Mouse (Mus musculus): ENCODE data around the gene Pkn1. TPM values are rescaled to one million over a fixed set of nuclear protein-coding genes. Genes with fewer than 3 reads are reported as not detected.
A peak's percentile ranks its signal among the peaks of the same experiment; 100 is the strongest.

Pkn1 gene
- total RNA-seq, 2 experiments from 2014 or later: 31.6 to 78.8 TPM

DNA sequence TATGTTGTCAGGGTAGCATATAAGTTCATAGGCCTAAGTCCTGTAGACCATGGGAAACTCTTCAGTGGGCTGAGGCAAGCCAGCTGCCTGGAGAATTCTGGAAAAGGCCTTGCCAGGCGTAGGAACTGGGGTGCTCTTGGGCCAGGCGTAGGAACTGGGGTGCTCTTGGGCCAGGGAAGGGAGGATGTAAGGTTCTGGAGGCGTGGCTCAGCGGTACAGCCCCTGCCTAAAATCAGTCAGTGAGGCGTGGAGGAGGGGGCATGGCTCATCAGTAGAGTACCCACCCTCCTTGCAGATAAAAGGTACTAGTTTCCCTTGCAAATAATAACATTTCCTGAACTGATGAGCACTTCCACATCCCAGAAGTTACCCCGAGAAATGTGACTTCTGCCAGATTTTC lies 44.3 kb downstream of the Pkn1 start:
- ATAC-seq (replicated peaks; ENCODE audit: poor library complexity): no peak

DNA sequence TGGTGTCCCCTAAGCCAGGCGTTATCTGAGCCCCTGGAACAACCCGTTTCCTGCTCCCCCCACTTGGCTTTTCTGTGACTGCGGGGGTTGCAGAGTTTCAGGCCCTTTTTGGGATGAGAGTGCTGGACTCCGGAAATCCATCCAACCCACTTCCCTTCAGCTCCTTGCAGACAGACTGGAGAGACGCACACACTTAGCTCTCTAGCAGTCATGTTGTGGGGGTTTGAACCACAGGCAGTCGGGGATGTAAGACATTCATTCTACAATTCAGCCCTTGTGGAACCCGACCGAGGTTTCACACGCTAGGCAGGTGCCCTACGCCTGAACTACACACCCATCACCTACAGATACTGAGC lies 45.3 kb downstream of the Pkn1 start:
- no peak for ATAC-seq (replicated peaks; ENCODE audit: poor library complexity)

DNA sequence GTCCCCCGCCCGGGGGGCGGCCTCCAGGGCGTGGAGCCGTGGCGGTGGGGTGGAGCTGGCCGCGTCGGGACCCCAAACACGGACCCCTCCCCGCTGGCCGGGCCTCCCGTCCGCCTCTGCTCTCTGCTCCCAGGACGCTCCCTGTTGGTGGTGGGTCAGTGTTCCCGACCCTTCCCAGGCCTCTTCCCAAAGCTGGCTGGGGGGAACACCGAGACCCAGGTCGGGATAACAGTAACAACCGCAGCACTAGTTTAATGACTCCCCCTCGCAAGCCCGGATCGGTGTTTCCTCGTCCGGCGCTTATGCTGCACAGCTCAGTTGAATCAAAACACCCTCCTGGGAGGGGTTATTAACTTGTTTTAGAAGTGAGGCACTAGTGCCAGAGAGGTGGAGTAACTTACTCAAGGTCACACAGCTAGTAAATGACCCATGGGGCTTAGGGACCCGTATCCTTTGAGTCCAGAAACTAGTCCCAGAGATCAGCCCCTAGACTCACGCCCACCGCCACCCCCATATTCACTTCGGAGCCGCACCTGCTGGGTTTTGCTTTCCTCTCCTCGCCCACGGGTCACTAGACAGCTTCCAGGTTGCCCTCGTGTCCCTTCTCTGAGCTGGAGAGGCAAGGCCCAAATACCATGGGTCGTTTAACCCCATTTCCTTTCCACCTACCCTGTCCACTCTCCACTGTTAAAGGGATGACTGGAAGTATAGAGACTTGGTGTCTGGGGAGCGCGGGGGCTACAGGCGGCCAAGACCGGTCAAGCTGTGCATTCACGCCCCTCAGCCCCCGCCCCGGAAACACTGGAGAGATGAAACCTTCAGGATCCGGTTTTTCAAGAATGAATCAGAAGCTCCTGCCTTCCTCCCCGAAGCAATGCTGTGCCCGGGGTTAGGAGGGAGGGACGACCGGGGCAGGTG lies 46.0 kb downstream of the Pkn1 start:
- ATAC-seq (replicated peaks; ENCODE audit: poor library complexity): peak; percentile 7; the same call in 1 of the 2 replicates

DNA sequence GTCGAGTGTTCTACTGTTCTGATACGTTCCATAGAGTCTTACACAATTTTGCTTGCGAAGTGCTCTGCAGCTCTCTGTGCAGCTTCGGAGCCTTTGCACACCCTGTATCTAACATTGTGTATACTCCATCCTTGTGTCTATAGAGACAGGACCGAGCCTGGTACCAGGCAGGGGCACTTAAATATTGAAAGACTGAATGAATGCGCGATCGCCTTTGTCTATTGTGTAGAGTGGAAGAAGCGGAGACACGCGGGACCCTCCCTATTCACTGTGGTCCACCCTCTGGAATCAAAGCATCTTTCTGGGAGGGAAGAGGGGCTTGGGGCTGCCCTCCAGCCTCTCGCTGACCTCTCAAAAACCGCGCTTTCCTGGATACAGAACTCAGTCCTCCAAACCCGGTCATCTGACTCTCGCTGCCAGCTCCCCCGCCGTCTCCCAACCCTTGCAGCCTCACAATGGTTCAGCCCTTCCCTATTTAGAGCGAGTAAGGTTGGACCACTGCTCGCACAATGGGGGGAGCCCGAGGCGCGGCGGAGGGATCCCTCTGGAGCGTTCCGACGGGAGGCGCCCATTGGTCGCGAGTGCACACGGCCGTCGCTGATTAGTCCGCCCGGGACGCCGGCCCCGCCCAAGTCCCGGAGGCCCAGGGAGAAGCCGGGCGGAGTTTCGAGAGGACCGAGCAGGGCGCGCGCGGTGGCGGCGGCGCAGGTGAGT lies 46.8 kb downstream of the Pkn1 start, which contains the start of gene Gipc1:
TSS of gene Gipc1 (plus strand) at position 648 of the 714 bp plus-strand sequence.
- peak; percentile 96 for ATAC-seq (replicated peaks; ENCODE audit: poor library complexity)

DNA sequence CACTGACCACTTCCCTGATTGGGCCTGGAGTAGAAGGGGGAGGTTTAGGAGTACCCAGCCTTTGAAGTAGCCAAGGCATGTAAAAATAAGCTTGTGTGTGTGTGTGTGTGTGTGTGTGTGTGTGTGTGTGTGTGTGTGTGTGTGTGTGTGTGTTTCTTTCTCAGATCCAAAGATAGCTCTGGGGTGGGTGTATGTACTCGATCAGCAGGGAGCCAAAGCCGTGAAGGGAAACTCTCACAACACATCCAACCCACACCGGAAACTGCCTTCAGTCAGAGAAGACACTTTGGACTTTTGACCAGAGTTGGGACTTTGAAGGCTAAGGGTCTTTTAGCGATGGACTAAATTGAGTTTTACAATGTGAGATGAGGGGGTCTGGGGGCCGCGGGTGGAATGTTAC lies 49.3 kb downstream of the Pkn1 start:
- no peak for ATAC-seq (replicated peaks; ENCODE audit: poor library complexity)

DNA sequence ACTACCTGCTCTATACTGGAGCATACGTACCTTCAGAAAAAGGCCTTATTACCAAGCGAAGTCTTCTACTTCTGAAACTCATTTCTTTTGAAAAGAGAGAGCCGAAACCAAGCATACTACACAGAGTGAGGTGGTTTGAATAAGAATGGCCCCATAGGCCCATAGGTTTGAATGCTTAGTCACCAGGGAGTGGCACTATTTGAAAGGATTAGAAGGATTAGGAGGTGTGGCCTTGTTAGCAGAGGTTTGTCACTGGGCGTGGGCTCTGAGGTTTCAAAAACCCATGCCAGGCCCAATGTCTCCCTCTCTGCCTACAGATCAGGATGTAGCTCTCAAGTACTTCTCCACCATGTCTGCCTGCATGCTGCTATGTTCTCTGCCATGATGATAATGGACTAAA lies 50.9 kb downstream of the Pkn1 start:
- no peak for ATAC-seq (replicated peaks; ENCODE audit: poor library complexity)

DNA sequence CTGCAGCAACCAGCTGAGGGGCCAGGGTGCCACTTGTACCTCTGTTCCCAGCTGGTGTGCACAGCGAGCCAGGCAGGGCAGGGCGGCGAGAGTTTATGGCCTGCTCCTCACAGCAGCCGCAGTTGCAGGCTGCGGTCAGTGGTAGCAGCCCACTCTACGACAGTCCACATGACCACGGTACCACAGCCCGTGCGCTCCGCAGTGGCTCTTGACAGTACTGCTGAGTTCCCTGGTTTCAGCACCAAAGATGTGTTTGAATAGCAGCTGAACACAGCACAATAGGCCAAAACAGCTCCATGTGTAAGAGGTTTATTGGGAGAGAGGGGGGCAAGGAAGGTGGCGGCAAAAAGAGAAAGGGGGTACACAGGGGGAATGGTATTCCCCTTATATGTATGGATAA lies 51.5 kb downstream of the Pkn1 start:
- no peak for ATAC-seq (replicated peaks; ENCODE audit: poor library complexity)

DNA sequence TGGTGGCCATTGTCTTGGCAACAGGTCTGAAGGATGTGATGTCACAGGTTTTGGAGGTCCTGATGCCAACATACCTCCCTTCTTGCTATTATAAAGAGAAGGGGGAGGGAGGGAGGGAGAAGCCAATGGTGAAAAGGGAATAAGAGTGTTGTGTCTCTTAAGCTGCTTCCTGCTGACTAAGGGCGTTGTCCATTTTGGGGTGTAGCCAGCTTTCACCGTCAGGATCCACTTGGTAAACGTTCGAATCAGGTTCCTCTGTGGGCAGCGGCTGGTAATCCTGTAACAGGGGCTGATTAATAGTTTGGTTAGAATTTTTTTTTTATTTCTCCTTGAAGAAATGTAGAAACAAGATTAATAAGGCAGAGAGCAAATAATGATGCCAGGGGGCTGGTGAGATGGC lies 59.3 kb downstream of the Pkn1 start:
- ATAC-seq (replicated peaks; ENCODE audit: poor library complexity): peak; percentile 46; the same call in 1 of the 2 replicates

DNA sequence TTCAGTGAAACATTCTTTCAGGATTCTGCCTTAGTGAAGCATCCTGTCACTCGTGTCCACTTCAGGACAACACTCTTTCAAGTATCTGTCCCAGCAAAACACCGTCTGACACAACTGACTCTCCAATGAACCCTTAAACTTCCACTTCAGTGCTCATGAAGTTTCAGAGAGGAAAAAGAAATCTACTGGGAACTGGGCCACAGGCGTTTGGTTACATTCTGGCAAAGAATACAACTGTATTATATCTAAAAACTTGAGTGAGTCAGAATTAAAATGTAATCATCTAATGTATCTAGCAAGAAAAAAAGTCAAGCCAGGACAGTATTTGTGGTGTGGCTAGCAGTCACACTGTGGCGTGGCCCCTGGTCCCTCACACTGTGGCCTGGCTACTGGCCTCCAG lies 60.1 kb downstream of the Pkn1 start:
- no peak for ATAC-seq (replicated peaks; ENCODE audit: poor library complexity)

DNA sequence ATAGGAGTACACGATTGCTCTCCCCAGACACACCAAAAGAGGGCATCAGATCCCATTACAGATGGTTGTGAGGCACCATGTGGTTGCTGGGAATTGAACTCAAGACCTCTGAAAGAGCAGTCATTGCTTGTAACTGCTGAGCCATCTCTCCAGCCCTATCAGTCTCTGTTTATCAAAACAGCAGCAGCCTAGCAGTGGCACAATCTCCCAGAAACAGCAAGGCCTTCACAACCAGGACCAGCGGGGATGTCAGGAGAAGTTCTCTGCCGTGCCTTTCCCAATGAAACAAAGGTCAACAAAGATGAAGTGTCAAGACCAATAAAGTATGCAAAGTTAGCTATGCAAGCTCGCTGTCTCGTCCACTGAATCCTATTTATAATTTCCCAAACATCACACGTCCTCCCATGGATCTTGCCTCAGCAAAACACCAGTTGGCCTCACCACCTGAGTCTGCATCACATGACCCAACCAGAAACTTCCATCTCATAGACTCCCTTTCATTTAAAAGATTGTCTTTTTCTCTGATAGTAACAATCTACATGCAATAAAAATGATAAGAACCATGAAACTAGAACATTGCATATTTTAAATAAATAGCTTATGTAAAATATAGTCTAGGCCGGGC lies 66.8 kb downstream of the Pkn1 start:
- ATAC-seq (replicated peaks; ENCODE audit: poor library complexity): peak; percentile 54; the same call in 1 of the 2 replicates

DNA sequence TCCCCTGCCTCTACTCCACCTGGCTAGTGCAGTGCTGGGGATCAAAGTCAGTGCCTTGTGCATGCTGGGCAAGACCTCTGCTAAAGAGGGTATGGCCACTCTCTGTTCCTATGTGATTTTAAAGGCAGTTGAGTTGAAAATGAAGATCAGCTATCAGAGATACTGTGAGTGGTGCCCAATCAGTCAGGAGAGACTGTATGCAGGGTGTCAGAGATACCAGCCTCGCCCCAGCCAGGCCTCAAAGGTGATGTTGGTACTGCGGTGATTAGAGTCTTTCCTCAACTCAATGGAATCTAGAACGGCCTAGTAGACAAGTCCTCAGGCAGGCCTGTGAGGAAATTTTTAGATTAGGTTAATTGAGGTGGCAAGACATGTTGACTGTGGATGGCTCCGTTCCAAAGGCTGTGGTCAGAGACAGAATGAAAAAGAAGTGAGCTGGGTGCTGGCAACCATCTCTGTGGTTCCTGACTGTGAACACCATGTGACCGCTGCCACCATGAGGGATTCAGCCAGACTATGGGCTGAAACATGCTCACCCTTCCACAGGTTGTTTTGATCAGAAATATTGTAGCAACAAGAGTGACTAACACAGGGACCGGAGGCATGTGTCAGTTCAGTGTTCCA lies 73.2 kb downstream of the Pkn1 start:
- peak; percentile 74 for ATAC-seq (replicated peaks; ENCODE audit: poor library complexity)

DNA sequence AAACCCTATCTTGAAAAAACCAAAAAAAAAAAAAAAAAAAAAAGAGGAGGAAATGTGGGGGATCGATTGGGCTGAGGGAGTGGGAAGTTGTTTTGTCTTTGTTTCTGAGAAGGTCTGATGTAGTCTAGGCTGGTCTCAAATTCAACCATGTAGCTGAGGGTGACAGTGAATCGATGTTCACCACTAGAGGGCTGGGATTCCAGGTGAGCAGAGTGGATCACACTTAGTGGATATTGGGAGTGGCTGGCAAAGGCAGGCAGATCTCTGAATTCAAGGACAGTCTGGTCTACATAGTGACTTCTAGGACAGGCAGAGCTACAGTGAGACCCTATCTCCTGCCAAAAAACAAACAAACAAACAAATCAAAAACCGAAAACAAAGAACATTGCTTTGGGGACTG lies 74.2 kb downstream of the Pkn1 start:
- peak; percentile 27; the same call in 1 of the 2 replicates for ATAC-seq (replicated peaks; ENCODE audit: poor library complexity)

DNA sequence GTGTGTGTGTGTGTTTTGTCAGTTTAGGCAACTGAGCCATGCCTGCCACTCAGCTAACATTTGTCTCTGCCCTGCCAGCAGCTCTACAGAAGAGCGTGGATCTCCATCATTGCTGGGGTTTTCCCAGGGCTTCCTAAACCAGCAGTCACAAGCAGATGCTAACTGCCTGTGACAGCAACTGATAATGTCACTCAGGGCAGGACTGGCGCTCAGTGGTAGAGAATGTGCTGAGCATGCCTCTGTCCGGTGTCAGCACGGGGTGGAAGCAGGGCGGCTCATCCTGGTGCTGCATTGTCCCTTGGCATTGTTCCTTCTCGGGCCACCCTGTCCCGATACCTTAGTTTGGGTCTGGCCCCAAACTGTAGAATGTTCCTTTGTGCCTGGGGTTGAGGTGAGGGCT lies 75.4 kb downstream of the Pkn1 start:
- ATAC-seq (replicated peaks; ENCODE audit: poor library complexity): peak; percentile 14; the same call in 1 of the 2 replicates

DNA sequence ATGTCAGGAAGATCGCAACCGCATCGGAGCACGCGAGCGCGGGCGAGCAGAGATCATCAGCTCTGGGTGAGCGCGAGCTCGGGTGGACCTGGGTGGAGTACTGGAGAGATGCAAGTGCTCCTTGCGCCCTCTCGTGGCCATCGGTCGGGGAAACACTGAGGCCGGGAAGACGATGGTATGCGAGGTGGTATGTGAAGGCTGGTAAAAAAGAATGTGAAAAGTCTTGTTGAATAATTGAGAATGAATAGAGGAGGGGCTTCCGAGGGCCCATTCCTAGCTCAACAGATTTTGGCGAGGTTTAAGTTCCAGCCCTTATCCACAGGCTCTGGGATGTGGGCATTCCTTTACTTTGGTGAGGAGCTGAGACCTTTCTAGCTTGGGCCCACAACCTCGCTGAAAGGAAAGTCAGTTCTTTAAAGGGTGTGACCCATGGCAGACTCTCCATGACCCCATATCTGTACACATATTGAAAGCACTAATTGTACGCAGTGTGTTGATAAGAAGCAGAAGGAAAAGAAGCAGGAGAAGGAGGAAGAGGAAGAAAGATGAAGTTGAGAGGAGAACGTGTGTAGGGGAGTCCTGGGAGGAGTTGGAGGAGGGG lies 76.5 kb downstream of the Pkn1 start:
- peak; percentile 79 for ATAC-seq (replicated peaks; ENCODE audit: poor library complexity)

DNA sequence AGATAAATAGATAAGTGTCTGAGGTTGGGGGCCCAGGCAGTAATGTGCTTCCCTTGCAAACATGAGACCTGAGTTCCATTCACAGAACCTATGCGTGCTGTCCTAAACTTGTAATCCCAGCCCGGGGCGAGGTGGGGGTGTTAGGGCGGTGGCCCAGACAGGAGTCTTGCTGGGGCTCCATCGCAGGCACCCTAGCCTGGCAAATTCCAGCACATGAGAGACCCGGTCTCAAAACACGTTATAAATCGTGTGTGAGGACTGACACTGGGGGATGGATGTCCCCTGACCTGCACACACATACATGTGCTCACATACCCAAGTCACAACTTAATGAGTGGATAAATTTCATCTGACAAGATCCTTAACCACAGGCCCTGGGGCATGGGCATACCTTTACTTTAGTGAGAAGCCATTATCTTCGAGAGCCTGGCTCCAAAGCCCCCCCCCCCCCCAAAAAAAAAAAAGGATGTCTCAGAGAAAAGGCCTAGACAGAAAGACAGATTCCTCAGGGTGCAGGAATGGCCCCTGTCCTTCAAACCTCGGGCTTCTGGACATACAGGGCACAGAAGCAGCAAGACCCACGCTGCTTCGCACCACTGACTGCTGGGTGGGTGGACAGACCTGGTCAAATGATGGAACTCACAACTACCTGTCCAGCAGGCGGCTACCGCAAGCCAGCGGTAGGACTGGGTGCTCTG lies 77.1 kb downstream of the Pkn1 start:
- ATAC-seq (replicated peaks; ENCODE audit: poor library complexity): no peak

DNA sequence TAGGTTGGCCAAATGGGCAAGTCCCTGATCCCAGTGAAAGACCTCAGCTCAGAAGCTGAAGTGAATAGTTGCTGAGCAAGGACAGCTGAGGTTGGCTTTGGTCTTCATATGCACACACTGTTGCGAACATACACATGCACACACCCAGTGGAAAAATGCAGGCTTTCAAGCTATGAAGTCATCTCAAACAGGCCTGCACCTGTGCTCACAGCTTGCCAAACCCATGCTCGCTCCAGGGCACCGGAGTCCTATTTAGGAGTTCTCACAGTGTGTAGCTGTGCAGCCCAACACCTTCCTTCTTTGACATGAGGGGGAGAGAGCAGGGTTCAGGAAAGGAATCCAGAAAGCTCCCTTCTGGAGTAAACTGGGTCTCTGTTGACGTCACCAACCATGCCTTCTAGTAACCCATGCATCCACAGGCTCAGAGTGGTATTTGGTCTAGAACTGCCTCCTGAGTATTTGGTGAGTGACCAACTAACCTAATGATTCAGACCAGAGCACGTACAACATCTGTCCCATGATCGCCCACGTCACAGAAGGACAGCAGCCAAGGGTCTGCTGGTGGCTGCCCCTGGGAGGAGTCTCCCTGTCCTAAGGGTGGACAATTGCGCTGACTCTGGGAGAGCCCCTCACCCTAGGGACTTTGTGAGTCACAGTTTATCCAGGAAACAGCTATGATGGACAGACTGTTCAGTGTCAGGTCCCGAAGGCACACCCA lies 79.3 kb downstream of the Pkn1 start:
- no peak for ATAC-seq (replicated peaks; ENCODE audit: poor library complexity)

DNA sequence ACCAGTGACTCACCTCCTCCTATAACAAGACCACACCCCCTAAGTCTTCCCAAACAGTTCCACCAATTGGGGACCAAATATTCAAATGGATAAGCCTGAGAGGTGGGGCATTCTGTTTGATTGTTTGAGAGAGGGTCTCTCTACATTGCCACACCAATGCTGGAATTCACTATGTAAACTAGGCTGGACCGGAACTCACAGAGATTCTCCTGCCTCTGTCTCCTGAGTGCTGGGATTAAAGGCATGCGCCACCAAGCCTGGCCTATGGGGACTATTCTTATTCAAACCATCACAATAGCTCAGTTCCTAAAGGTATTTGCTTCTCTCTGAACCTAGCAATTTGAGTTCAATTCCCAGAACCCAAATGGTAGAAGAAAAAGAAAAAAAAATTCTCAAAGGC lies 80.4 kb downstream of the Pkn1 start:
- no peak for ATAC-seq (replicated peaks; ENCODE audit: poor library complexity)

DNA sequence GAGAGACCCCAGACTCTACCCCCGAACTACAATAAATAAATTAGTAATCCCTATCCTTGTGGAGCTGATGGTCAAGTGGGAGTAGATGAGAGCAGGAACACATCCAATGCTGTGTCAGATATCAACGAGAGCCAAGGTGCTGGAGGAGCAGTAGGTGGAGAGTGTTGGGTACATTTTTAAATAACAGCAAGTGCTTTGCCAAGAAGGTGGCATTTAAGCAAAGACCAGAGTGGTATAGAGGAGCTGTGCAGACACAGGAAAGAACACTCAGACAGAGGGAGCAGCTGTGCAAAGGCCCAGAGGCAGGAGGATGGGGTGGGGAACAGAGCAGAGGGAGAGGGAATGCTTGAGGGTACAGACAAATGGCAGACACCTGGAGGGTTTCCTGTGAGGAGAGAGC lies 81.9 kb downstream of the Pkn1 start:
- ATAC-seq (replicated peaks; ENCODE audit: poor library complexity): no peak

DNA sequence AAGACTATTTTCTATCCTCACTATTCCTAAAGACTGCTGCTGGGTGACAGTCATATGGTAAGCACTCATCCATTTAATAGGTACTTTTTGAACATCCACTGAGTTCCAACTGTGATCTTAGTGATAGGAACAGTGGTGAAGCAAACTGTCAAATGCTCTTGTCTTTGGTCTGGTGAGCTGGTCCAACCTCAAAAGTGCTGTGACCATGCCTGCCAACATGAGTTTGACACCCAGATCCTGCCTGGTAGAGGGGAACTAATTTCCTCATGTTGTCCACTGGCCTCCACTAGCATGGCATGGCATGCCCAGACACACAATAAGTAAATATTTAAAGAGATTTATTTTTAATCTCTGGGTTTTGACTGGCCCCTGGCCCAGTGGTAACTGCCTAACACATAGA lies 82.4 kb downstream of the Pkn1 start:
- ATAC-seq (replicated peaks; ENCODE audit: poor library complexity): no peak
